Mouse (Mus musculus) midbrain, embryonic 15.5 days (tissue): ENCODE data around the gene Hinfp. TPM values are rescaled to one million over a fixed set of nuclear protein-coding genes. Genes with fewer than 3 reads are reported as not detected.

Experiments used
- ATAC-seq: fragments of 200-750 bp; cut with Nextera tagmentation; replicated peaks from 2 replicates; pipeline ENCODE4 v1.8.0; 2017; ENCODE audit warnings: moderate TSS enrichment
- H3K27ac ChIP-seq: fragments of 300-500 bp; sonication (generic); 2 replicates; pipeline ENCODE4 v1.5.1; 2015; ENCODE audit warnings: mild to moderate bottlenecking, inconsistent platforms
- H3K27me3 ChIP-seq: fragments of 300-500 bp; sonication (generic); replicated peaks from 2 replicates; pipeline ENCODE4 v1.6.1; 2015; ENCODE audit warnings: inconsistent platforms
- H3K36me3 ChIP-seq: fragments of 300-500 bp; sonication (generic); replicated peaks from 2 replicates; pipeline ENCODE4 v1.6.1; 2015; ENCODE audit warnings: inconsistent platforms
- H3K4me1 ChIP-seq: fragments of 300-500 bp; sonication (generic); 2 replicates; pipeline ENCODE4 v1.6.1; 2015; ENCODE audit warnings: inconsistent platforms
- H3K4me2 ChIP-seq: fragments of 300-500 bp; sonication (generic); 2 replicates; pipeline ENCODE4 v1.6.1; 2015; ENCODE audit warnings: inconsistent platforms, mild to moderate bottlenecking, moderate library complexity
- H3K4me3 ChIP-seq: fragments of 300-500 bp; sonication (generic); 2 replicates; pipeline ENCODE4 v1.5.1; 2015; ENCODE audit warnings: mild to moderate bottlenecking, inconsistent platforms
- H3K9ac ChIP-seq: fragments of 300-500 bp; sonication (generic); 2 replicates; pipeline ENCODE4 v1.6.1; 2015; ENCODE audit warnings: mild to moderate bottlenecking, inconsistent platforms
- H3K9me3 ChIP-seq: fragments of 300-500 bp; sonication (generic); 2 replicates; pipeline ENCODE4 v1.6.1; 2016; ENCODE audit warnings: inconsistent platforms
- WGBS: fragments of 180-500 bp; shearing (Covaris S2); methylation state at CpG from one replicate; pipeline ENCODE4 v1.1.7; 2015; ENCODE audit warnings: mixed read lengths; 5-methylcytosine and 5-hydroxymethylcytosine counted together
- polyA plus RNA-seq: library from polyadenylated mRNA; unstranded; fragments of >200 nt; fragmentation: Nextera tagmentation; extraction: Ambion mirVana; gene quantifications from 2 replicates; pipeline ENCODE4 v1.2.1, GENCODE M21; 2015

Gene Hinfp
- polyA plus RNA-seq = 28.4 and 30.5 TPM in 2 replicates

- WGBS = under 1% methylated on average over 54 of the region's 54 CpGs
- peak within 1 kb of the TSS; percentile 71 for H3K4me2 ChIP-seq
- peaks cover 14% of the 10 kb centered on the region for H3K36me3 ChIP-seq
- peak; percentile 98 for ATAC-seq
- peak within 1 kb of the TSS; percentile 97 for H3K9ac ChIP-seq
- H3K4me1 ChIP-seq = peaks cover 17% of the 10 kb centered on the region
- H3K4me3 ChIP-seq = peak within 1 kb of the TSS; percentile 100
- no peaks in the 10 kb centered on the region for H3K9me3 ChIP-seq
- H3K27ac ChIP-seq = peak within 1 kb of the TSS; percentile 90
- no peaks in the 10 kb centered on the region for H3K27me3 ChIP-seq
Measured at GRCm38 (mm10) chr9:44305466-44306079, at the start of gene Hinfp. Hinfp (minus strand) TSS chr9:44305671.

DNA sequence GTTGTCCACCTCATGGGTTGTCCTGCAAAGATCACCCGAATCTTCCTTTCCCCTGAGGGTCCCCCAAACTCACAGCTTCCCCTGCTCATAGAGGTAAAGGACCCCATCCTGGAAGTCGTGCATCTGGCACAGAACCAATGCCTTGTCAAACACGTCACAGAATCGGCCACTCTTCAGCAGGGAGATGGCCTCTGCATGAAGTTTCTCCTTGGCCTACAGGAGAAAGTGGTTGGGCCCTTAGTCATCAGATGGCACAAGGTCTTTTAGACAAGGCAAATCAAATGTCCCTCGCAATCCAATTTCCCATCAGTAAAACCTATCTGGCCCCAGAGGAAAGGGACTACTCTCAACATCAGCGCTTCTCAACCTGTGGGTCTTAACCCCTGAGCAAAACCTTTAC, 47.7 kb upstream of the Hinfp start:
- Histone ChIP-seq H3K27ac (no peak overlapping the region), H3K9me3 (no peaks in the 10 kb centered on the region), H3K4me3 (no peak overlapping the region), H3K27me3 (no peaks in the 10 kb centered on the region), H3K4me1 (peaks cover 2% of the 10 kb centered on the region; the same call in 1 of the 2 replicates), H3K36me3 (peaks cover 82% of the 10 kb centered on the region), H3K4me2 (no peak overlapping the region), H3K9ac (no peak overlapping the region)
- 97% methylated on average over 6 of the region's 6 CpGs for WGBS
- no peak for ATAC-seq

GRCm38 (mm10) chr9:44352337-44352736, 46.9 kb upstream of the Hinfp start:
- no peak overlapping the region for H3K9ac ChIP-seq
- H3K27ac ChIP-seq = no peak overlapping the region
- no peaks in the 10 kb centered on the region for H3K9me3 ChIP-seq
- ATAC-seq = no peak
- H3K36me3 ChIP-seq = peaks cover 87% of the 10 kb centered on the region
- H3K4me3 ChIP-seq = no peak overlapping the region
- peaks cover 2% of the 10 kb centered on the region; the same call in 1 of the 2 replicates for H3K4me1 ChIP-seq
- 94% methylated on average over 10 of the region's 10 CpGs for WGBS
- no peaks in the 10 kb centered on the region for H3K27me3 ChIP-seq
- no peak overlapping the region for H3K4me2 ChIP-seq

GRCm38 (mm10) chr9:44351396-44351795, 45.9 kb upstream of the Hinfp start:
- H3K4me3 ChIP-seq = no peak overlapping the region
- 93% methylated on average over 4 of the region's 4 CpGs for WGBS
- no peak overlapping the region for H3K9ac ChIP-seq
- no peak overlapping the region for H3K27ac ChIP-seq
- H3K9me3 ChIP-seq = no peaks in the 10 kb centered on the region
- H3K4me1 ChIP-seq = no peaks in the 10 kb centered on the region
- H3K36me3 ChIP-seq = peaks cover 89% of the 10 kb centered on the region
- no peaks in the 10 kb centered on the region for H3K27me3 ChIP-seq
- no peak for ATAC-seq
- H3K4me2 ChIP-seq = no peak overlapping the region

- Histone ChIP-seq H3K4me3 (no peak overlapping the region), H3K9me3 (no peaks in the 10 kb centered on the region), H3K36me3 (peaks cover 62% of the 10 kb centered on the region), H3K4me2 (no peak overlapping the region), H3K27ac (no peak overlapping the region), H3K9ac (no peak overlapping the region), H3K4me1 (no peaks in the 10 kb centered on the region), H3K27me3 (no peaks in the 10 kb centered on the region)
- no peak for ATAC-seq
- WGBS = 97% methylated on average over 4 of the region's 4 CpGs
Measured at GRCm38 (mm10) chr9:44348546-44348945, 43.1 kb upstream of the Hinfp start.

DNA sequence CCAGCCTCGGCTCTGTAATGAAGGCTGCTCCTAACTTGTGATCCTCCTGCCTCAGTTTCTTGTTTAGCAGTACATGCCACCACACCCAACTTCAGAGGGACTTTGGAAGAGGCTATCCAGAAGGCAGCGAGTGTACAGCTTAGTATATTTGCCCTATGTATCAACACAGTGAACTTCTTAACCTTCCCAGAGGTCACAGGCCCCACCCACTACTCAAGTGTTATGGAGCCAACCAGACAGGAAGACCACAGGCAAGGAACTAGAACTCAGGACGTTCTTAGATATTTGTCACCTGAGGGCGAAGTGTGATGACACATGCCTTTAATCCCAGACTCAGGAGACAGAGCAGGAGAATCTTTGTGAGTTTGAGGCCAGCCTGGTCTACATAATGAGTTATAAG, 42.1 kb upstream of the Hinfp start:
- Histone ChIP-seq H3K36me3 (peaks cover 53% of the 10 kb centered on the region), H3K4me3 (no peak overlapping the region), H3K4me2 (no peak overlapping the region), H3K27me3 (no peaks in the 10 kb centered on the region), H3K9me3 (no peaks in the 10 kb centered on the region), H3K27ac (no peak overlapping the region), H3K4me1 (peaks cover 8% of the 10 kb centered on the region), H3K9ac (no peak overlapping the region)
- no peak for ATAC-seq
- WGBS = 95% methylated on average over 4 of the region's 4 CpGs

DNA sequence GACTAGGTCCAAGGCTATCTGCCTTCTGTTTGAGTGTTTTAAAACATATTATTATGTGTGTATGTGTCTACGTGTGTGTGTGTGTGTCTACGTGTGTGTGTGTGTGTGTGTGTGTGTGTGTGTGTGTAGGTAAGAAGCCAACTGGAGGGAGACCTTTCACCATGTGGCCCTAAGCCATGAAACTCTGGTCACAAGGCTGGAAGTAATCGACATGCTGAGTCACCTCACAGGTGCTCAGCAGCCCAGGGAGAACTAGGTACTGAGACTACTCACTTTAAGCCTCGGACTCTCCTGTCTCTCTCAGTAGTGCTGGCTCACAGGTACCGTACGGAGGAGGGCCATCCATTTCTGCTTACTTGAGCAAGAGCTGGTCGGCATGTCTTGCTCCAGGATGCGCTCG, 41.7 kb upstream of the Hinfp start:
- 91% methylated on average over 9 of the region's 9 CpGs for WGBS
- Histone ChIP-seq H3K27me3 (no peaks in the 10 kb centered on the region), H3K9me3 (no peaks in the 10 kb centered on the region), H3K4me1 (peaks cover 10% of the 10 kb centered on the region), H3K4me2 (no peak overlapping the region), H3K9ac (no peak overlapping the region), H3K36me3 (peaks cover 48% of the 10 kb centered on the region), H3K4me3 (no peak overlapping the region), H3K27ac (no peak overlapping the region)
- ATAC-seq = no peak

- Histone ChIP-seq H3K9ac (no peak overlapping the region), H3K4me1 (peaks cover 10% of the 10 kb centered on the region), H3K27me3 (no peaks in the 10 kb centered on the region), H3K4me3 (no peak overlapping the region), H3K27ac (no peak overlapping the region), H3K9me3 (no peaks in the 10 kb centered on the region), H3K4me2 (no peak overlapping the region), H3K36me3 (peaks cover 39% of the 10 kb centered on the region)
- ATAC-seq = no peak
- WGBS = 94% methylated on average over 5 of the region's 6 CpGs
Measured at GRCm38 (mm10) chr9:44345570-44346433, 40.3 kb upstream of the Hinfp start.

- Histone ChIP-seq H3K36me3 (peaks cover 25% of the 10 kb centered on the region), H3K4me2 (peak within 1 kb of the TSS; percentile 66), H3K27ac (peak within 1 kb of the TSS; percentile 99), H3K9me3 (no peaks in the 10 kb centered on the region), H3K9ac (peak within 1 kb of the TSS; percentile 83), H3K4me1 (peaks cover 10% of the 10 kb centered on the region), H3K27me3 (no peaks in the 10 kb centered on the region), H3K4me3 (peak within 1 kb of the TSS; percentile 86)
- ATAC-seq = peak; percentile 96
- under 1% methylated on average over 39 of the region's 39 CpGs for WGBS
Measured at GRCm38 (mm10) chr9:44343781-44344421, 38.4 kb upstream of the Hinfp start, which contains the start of gene Hmbs. Hmbs (minus strand) TSS chr9:44344228.

- peak; percentile 10 for ATAC-seq
- peak overlapping the region; percentile 99 for H3K27ac ChIP-seq
- no peaks in the 10 kb centered on the region for H3K27me3 ChIP-seq
- peak overlapping the region; percentile 83 for H3K9ac ChIP-seq
- peaks cover 19% of the 10 kb centered on the region for H3K36me3 ChIP-seq
- H3K4me2 ChIP-seq = peak overlapping the region; percentile 66
- peak overlapping the region; percentile 86 for H3K4me3 ChIP-seq
- H3K9me3 ChIP-seq = no peaks in the 10 kb centered on the region
- peaks cover 10% of the 10 kb centered on the region for H3K4me1 ChIP-seq
- WGBS = 11% methylated on average over 6 of the region's 6 CpGs
Measured at GRCm38 (mm10) chr9:44343290-44343689, 37.8 kb upstream of the Hinfp start.

DNA sequence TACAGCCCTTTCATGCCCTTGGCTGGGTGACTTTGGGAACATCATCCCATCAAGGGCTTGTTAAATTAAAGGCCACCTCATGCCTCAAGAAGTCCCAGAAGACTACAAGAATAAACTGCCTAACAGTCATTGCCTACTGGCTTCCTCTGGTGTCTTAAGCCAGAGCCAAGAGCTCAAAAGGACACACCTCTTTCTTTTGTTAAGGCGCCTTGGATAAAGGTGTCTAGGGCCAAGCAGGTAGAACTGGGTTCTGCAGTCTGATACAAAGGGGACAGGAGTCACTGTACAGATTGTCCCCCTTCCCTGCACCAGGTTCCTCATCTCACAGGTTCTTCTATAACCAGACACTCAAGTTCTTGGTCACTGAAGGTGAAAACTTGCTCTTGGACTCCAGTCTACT, 37.1 kb upstream of the Hinfp start:
- 90% methylated on average over 1 of the region's 1 CpGs for WGBS
- Histone ChIP-seq H3K4me2 (peak overlapping the region; percentile 66), H3K9ac (no peak overlapping the region), H3K36me3 (peaks cover 12% of the 10 kb centered on the region), H3K27ac (no peak overlapping the region), H3K4me1 (peaks cover 10% of the 10 kb centered on the region), H3K9me3 (no peaks in the 10 kb centered on the region), H3K27me3 (no peaks in the 10 kb centered on the region), H3K4me3 (no peak overlapping the region)
- ATAC-seq = no peak

DNA sequence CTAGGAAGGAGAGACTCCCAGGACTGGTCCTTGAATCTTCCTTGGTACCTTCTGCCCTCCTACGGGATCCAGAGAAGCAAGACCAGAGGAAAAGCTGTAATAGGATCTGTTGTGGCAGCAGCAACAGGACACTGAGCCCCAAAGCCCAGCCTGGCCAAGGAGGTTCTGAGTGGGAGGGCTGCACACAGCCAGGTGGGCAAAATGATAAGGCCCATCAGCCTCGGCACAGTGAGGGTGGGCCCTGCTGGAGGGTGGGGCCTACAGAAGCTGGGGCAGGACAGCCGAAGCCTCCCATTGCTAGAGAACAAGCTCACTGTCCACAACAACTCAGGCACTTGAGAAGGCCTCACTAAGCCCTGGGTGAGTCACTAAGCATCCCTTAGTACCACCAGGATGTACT, 36.7 kb upstream of the Hinfp start:
- Histone ChIP-seq H3K9me3 (no peaks in the 10 kb centered on the region), H3K36me3 (peaks cover 8% of the 10 kb centered on the region), H3K4me1 (peaks cover 14% of the 10 kb centered on the region), H3K27me3 (no peaks in the 10 kb centered on the region), H3K4me3 (no peak overlapping the region), H3K9ac (no peak overlapping the region), H3K27ac (no peak overlapping the region), H3K4me2 (no peak overlapping the region)
- ATAC-seq = no peak
- WGBS = 76% methylated on average over 3 of the region's 3 CpGs
